Mouse (Mus musculus) thymus, postnatal 0 days (tissue): Measurements from ENCODE around the gene Wdr95. TPM values are rescaled to one million over a fixed set of nuclear protein-coding genes. Genes with fewer than 3 reads are reported as not detected.

Experiments
- DNase-seq: peaks from one replicate; pipeline ENCODE4 v3.0.0-alpha.2; 2015; ENCODE audit warnings: low spot score
- polyA plus RNA-seq: library from polyadenylated mRNA; unstranded; fragments of >200 nt; fragmentation: Nextera tagmentation; extraction: Ambion mirVana; gene quantifications from 2 replicates; pipeline ENCODE4 v1.2.1, GENCODE M21; 2015

The Wdr95 gene
- polyA plus RNA-seq, 1 experiment from 2014 or later = 0.07 TPM

DNA sequence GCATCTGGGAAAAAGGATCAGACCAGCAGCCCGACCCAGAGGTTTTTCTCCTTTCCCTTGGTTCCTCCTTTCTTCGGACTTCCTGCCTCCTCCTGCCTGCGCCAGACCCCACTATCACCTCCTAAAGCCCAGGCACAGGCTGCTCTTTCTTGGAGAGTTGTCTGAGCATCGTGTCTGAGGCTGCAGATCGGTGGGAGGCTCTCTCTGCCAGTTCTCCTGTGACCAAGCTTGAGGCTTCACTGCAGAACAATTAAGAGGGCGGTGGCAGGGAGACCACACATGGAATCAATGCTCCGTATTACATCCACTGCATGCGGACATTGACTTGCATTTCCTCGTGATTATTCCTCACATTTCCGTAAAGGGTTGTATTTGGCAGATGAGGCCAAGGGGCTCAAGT is 49.0 kb downstream of the Wdr95 start:
- DNase-seq = no peak

DNA sequence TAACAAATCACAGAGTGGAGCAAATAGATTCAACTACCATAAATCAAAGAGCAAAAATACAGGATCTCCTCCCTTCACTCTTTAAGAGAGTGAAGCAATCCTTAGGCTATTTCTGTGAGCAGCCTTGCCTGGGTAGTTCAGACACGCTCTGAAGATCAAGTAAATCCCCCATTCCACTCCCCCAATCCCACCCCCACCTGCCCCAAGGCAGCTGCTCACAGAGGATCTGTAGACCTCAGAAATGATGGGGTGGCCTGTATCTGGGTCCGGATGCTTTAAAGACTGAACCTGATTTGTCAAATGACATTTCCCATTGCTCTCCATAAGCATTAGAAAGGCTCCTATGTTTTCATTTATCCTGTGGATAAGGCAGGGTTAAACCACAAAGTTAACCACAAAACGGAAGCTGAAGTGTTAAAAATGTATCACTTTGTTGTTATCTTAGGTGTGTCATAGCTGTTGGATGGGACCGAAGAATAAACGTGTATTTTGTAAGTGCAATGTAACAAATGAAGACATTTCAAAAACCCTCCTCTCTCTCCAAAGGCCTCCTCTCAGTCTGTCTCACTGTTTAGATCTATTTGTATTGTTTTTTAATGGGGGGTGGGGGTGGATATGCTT is 54.3 kb downstream of the Wdr95 start:
- no peak for DNase-seq

DNA sequence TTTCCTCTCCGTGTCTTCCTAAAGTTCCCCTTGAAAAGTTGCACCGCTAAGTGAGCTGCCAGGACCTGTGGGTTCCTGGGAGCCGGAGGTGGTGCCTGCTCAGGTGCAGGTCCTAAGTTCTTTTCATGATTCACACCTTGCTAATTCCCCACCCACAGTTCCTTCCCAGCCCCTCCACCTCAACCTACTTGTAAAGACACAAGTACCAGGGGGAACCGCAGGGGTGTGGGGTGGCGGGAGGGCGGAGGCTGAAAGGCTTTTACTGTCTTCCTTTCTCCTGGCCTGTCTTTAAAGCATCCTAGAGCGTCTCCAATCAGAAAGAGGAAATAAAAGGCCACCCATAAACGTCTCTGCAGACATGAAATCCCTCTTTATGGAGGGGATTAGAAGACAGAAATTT is 55.0 kb downstream of the Wdr95 start:
- no peak for DNase-seq

DNA sequence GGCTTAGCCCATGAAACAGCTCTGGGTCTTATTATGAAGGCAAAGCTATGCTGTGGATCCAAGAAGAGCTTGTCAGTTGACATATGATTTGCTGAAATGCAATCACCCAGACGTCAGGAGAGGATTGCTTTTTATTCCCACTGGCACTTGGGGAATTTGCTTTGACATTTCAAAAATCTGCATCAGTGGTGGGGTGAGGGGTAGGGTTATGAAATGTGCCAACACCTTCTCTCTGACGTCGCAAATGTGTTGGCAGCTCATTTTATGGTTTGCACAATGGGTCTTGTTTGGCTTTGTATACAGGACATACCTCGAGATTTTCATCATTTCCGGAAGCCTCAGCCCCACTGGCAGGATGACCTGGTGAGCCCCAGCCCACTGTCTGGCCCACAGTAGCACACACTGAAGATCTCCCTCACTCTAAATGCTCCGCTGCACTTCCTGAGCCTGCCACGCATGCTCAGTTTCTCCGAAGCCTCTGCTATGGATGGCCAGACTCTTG is 55.7 kb downstream of the Wdr95 start:
- DNase-seq = no peak

DNA sequence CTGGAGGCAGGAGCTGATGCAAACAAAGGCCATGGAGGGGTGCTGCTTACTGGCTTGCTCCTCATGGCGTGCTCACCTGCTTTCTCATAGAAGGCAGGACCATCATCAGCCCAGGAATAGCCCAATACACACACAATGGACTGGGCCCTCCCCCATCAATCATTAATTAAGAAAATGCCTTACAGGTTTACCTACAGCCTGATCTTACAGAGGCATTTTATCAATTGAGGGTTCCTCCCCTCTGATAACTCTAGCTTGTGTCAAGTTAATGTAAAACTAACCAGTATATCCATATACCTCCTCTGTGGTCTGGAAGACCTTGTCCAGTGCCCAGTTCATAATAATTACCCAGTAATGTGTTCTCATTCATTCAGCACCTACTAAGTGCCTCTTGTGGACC is 56.8 kb downstream of the Wdr95 start:
- DNase-seq = no peak

DNA sequence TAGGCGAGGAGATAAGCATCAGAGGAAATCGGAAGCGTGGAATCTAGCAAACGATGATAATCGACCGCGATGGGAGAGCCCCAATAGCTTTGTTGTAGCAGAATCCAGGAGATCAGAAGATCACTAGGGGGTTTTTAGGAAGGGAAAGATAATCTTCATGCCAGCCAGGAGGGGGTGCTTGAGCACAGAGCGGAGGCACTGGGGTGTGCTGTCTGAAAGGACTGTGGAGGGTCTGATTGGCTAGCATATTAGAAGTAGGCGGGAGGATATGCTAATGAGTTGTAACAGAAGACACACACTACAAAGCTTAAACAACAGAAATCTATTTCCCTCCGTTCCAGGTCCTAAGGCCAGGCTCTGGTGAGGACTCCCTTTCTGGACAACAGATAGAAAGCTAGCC is 57.4 kb downstream of the Wdr95 start:
- DNase-seq = peak; percentile 10

DNA sequence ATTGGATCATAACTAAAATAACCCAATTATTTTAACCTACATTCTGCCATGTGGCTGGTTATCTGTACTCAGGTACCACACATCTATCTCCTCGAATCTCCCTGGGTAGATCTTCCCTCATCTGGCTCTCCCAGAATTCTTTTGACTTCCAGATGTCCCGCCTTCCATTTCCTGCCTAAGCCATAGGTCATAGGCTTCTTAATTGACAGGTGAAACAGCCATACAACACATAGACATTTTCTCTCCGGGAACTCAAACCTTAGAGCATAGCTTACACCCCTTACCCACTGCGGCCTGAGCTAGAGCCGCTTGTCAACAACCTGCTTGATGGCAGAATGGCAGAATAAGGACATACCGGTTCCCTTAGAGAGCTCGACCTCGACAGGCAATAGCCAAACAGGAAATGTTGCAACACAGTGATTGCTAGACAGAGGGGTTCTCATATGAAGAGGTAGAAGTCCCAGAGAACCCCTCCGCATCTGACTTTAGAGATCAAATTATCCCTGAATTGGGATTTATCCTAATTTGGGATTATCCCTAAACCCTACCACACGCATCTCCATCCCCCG is 58.9 kb downstream of the Wdr95 start:
- no peak for DNase-seq

DNA sequence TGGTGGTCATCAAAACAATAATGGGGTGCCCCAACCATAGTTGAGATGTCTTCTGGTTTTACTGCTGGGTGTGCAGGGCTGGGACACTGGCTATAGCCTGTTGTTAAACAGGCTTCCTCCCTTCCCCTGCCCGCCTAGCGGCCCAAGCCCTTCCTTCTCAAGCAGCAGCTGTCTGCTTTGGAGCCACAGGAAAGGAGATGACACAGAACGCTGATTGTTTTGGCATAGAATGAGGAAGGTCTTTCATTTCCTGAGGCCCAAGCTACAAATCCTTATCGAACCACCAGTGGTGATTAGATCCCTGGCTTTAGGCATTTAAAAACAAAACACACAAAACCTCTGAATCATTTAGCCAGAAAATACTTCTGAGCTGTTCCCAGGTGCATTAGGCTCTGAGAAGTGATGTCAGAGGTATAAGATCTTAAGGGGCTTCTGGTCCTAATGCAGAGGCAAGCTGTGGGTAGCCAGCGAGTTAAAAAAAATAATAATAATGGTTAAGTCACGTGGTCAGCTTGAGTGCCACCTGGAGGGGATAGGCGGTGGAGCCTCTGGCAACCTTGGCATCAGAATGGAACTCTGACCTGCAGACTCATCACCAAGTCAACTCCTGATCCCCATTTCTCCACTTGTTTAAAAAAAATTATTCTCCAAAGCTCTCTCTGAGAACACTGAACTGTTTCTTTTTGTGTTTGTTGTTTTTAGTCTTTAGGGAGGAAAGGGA is 60.5 kb downstream of the Wdr95 start:
- DNase-seq = no peak

DNA sequence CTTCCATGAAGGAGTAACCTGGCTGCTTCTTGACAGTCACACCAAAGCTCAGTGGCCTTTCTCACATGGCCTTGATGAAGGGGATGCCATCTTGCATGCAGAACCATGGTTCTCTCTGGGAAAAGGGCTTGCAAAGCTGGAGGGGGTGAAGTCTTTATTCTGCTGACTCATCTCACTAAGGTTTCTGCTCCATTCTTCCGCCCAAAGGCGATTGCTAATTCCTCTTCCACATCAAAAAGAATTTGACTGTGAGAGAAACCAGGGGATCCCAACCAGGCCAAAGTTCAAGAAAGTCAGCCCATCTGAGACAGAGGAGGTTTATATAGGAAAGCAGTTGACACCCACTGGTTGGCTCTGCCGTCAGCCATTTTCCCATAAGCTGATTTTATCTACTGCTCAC is 61.5 kb downstream of the Wdr95 start:
- DNase-seq = no peak

DNA sequence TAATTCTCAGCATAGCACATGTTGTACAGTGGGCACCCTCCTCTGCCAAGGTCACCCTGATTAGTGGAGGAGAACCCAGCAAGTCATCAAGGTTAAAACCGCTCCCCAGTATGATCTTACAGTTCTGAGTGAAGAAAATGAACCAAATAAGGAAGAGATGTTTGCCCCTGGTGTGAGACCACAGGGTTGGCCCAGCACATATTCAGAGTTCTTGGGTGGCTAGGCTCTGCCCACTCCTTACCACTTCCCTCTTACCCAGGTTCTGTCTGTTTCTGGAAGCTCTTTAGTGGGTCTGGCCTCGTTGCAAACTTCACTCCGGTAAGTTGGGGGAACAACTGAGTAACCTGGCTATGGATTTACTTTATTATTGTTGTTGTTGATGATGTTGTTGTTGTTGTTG is 65.7 kb downstream of the Wdr95 start:
- no peak for DNase-seq

DNA sequence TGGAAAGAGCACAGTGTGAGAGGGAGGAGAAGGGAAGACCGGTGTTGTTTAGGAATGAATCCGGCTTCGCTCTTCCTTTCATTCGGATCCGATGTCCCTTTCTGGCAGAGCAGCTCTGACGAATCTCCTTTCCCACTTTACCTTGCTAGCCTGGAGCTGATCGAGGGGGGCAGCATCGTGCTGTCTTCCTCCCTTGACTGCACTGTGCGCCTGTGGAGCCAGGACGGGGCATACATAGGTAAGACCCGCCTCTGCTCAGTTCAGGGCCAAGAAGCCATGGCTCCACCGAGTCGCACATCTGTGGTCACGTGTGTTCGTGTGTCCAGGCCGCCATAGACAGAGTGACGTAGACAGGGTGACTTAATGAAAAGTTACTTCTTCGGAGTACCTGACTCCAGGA is 68.9 kb downstream of the Wdr95 start:
- no peak for DNase-seq

DNA sequence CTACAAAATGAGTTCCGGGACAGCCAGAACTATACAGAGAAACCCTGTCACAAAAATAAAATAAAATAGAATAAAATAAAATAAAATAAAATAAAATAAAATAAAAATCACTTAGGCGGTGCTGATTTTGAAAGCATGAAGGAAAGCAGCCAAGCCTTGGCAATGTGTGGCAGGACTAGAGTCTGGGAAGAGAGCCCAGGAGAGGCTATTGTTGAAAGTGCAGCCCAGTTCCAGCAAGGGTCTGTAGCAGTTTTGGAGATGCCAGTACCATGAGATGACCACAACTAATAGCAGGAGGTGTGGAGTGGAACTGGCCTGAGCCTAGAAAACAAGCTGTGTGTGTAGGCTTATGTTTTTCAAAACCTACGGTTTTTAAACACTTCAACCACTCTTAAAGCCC is 73.5 kb downstream of the Wdr95 start:
- DNase-seq = no peak

DNA sequence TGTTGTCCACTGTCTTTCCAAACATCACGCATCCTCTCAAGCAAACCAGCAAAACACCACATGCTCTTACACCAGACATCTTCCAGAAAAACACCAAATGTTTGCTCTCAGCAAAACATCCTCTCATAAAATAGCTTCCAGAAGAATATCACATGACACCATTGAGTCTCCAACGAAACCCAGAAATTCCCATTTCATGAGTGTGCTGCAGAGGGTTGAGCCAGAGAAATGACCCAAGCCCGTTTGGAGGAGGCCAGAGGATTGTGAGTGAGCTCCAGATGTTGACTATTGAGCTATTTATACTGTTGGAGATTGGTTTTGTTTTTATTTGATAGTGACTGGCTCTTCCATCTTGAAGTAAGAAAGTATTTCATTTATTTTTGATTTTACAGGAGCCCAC is 74.8 kb downstream of the Wdr95 start:
- DNase-seq = no peak

DNA sequence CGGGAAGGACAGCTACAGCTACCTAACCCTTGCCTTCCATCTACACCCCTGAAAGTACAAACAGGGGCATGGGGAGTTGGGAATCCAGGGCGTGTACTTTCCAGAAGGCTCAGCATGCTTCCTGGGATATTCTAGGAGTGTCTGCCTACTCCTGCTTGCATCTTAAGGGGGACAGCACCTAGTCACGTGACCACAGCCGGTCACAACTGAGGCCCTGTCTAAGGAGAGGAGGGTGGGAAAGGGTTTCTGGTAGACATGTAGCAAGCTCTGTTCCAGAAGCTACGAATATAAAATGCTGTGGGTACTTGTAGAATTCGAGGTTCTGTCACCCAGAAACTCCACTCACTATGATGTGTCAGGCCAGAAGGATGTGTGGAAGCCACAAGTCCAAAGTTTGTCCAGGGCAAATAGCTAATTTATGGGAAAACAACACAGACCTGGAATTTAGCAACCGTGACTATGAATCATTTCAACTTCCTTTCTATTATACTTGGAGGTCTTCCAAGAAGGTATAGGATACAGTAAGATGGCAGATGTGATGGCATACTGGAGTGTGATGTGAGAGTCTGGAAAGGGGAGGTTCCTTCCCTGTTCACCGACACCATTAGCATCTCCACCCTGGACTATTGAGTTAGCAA is 78.7 kb downstream of the Wdr95 start:
- DNase-seq = no peak

DNA sequence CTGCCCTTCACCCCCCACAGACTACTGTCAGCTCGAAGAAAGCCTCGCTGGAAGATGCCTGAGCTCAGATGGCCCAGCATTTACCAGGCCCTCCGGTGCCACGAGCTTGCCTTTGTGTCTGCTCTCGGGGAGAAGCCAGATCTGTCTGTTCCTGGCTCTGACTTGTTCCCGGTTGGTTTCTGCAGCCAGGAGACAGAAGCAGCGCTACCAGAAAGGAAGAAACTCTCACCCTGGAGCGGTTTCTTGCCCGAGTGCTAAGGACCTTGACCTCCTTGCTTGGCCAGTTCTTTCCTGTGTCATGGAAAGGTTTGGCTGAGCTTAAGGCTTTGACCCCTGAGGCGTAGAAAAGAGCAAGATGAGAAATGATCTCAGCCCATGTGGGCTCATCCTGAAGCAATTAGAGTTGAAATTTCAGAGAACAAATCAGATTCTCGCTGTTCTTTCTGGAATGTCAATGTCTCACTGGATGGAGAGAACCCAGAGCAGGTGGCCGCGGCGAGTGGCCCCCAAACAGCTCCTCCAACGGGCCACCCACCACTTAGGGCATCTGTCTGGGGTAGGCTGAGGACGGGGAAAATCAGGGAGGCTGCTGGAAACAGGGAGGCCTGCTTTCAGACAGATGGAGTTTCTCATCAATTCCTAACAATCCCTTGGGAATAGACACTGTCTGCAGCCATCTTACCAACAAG is 83.1 kb downstream of the Wdr95 start:
- no peak for DNase-seq

DNA sequence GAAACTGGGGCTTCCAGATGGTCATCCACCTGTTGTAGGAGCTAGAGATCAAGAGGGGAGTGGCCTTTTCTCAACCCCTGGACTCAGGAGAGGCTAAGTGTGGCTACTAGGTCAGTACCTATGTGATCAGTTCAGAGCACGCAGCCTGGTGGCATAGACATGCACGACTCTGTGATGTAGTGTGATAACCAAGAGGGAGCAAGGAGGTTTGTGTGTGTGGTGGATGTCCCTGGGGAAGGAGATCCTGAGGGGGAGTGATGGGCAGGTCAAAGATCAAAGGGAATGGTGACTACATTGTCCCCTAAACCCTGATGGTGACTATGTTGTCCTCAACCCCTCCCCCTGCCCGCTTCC is 83.7 kb downstream of the Wdr95 start:
- DNase-seq = no peak

DNA sequence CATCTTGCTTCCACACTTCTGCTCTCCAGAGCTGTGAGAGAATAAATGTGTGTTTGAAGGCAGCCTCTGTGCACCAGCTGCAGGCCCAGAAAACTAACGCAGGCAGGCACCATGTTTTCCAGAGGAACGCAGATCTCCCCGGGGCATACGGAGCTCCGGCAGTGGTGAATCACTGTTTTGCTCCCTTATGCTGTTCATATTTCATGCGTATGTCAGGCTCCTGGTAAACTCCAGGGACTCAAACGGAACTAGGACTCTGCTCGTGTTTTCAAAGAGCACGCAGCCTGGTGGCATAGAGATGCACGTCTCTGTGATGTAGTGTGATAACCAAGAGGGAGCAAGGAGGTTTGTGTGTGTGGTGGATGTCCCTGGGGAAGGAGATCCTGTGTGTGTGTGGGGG is 84.3 kb downstream of the Wdr95 start:
- DNase-seq = no peak

DNA sequence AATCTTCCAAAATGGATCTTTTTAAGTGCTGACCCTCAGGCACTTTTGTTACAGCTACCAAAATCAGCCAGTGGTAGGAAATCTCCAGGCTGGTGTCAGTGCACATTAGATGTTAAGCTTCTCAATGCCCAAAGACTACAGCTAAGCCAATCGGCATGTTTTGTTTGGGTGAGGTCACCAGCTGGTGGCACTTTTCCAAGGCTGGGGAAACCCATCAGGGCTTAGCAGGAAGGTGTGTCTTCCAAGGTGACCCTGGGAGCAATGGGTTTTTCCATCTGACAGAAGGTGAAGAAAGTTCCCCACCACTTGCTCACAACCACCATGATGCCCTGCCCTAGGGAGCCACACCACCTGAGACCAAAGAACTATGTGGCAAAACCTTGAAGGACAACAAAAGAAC is 87.7 kb downstream of the Wdr95 start:
- no peak for DNase-seq

DNA sequence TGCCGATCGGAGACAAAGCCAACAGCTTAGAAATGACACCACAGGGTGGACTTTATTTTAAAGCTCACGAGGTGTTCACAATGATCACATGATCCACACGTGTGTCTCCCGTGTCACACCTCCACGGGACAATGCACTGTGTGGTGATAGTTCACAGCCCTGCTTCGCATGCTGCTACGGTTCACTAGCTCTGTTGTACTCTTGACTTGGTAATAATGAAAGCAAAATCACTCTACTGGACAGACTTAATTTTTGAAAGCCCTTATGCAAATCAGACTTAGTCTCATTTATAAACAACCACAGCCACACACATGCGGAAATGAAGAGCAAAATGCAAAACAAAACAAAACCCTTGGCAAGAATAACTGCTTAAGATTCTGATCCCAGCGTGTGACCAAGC is 88.3 kb downstream of the Wdr95 start:
- DNase-seq = no peak

DNA sequence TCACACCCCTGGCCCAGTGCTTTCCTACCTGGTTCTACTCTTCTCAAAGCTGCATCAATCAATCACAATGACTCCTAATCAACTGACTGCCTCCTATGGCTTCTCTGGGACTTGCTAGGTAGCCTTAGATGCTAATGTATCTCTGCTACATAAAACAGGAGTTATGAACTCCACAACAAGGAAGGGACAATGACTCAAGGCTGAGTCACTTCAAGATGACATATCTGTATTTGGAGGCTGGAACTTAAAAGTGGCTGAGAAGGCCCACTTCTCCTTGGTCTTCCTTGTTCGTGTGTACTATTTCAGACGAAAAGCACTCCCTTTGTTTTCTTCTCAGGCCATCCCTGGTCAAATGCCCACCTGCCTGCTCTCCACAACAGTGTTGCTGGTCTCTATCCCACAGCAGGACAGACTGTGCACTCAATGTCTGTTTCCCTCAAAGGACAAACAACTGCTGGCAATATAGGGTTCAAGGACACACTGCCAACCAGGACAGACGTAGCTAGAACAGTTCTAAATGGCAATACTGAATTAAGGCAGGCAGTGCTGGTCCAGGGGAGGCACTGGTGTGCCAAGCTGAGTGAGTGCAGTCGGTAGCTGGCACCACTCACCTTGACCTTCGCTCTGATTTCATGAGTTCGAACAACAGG is 89.4 kb downstream of the Wdr95 start:
- no peak for DNase-seq

DNA sequence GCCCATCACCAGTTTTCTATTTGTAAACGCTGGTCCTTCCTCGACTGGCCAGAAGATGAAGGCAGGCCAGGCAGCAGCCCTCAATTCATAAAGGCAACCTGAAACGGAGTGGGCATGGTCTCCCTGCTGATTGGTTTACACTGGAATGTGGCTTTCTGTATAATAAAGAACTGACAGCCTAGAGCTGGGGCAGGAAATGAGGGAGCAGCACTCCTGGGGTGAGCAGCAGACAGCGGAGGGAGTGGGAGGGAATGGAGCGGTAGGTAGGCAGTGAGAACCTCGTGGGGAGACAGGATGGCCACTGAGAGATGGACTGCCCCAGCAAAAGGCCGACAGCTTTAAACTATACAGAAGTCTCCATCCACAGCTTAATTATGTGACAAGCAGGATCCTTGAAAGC is 93.7 kb downstream of the Wdr95 start:
- DNase-seq = no peak
